In the genomic region with DNA sequence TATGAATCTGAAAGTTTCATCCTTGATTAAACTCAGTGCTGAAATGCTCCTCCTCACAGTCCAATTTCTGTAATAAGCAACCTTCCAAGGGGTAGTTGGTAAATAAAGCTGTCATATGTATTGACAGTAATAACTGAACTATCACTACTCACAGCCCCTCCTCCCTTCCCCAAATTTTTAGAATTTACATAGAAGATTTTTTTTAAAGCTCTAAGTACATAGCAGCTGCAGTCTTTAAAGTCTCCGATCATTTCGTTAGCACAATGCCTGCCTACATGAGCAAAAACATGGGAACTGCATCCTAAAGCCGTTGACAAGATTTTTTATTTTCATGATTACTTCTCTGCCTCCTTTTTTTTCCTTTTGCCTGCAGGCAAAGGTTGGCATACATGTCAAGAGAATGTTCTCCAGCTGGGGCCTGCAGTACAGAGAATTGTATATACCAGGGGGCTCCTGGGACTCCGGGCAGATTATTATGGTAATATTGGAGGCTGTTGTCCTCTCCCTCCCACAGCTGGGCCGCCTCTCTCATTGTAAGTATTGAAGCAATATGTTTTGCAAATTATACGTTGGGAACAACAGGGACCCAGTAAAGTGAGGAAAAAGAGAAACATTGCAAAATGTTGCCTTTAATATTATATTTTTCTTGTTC, we compare ENCODE assay signal across 16 mouse cellular contexts. TPM values are rescaled to one million over a fixed set of nuclear protein-coding genes. Genes with fewer than 3 reads are reported as not detected.
A peak's percentile ranks its signal among the peaks of the same experiment; 100 is the strongest.
DNase-seq lines count a peak whose midpoint lies in the region; ATAC-seq and TF ChIP-seq lines count a peak whose summit lies in the region.
"Had no signal": no experiment of that assay in that cellular context is flagged by ENCODE, and none has a peak within 500 bp of the region (broad histone marks: within the 10 kb centered on the region; RNA-seq: fewer than 3 reads in every experiment).

No protein-coding gene starts in this region.

- TF ChIP-seq CTCF in liver, postnatal 0 days (IDR thresholded peaks at IDR 0.05; ENCODE audit: low read depth), result no peak

- H3K27ac ChIP-seq in hindbrain, embryonic 10.5 days, result peak overlapping the region; percentile 54; the same call in 1 of the 2 replicates
- H3K27ac ChIP-seq in hindbrain, embryonic 16.5 days (ENCODE audit: low read depth, low read length), result no peak overlapping the region
- H3K27ac ChIP-seq in forebrain, embryonic 15.5 days (replicated peaks), result peak overlapping the region; percentile 42
- no peak overlapping the region; the same call in 1 of the 2 replicates for H3K27ac ChIP-seq in neural tube, embryonic 14.5 days (ENCODE audit: low read depth, low read length)
- no peak overlapping the region for H3K27ac ChIP-seq in liver, postnatal 0 days (ENCODE audit: low read depth)
- H3K27ac ChIP-seq: limb, embryonic 13.5 days; liver, embryonic 15.5 days had no signal

- H3K9me3 ChIP-seq in hindbrain, embryonic 10.5 days, result no peaks in the 10 kb centered on the region
- H3K9me3 ChIP-seq in hindbrain, embryonic 16.5 days (ENCODE audit: control insufficient read depth, low read length), result no peaks in the 10 kb centered on the region
- H3K9me3 ChIP-seq in forebrain, embryonic 15.5 days, result no peaks in the 10 kb centered on the region
- H3K9me3 ChIP-seq in neural tube, embryonic 14.5 days (ENCODE audit: control insufficient read depth, low read length), result no peaks in the 10 kb centered on the region
- no peaks in the 10 kb centered on the region for H3K9me3 ChIP-seq in liver, postnatal 0 days (ENCODE audit: low read length)
- H3K9me3 ChIP-seq: heart, embryonic 12.5 days; limb, embryonic 13.5 days; liver, embryonic 15.5 days had no signal

- peaks cover 18% of the 10 kb centered on the region for H3K4me1 ChIP-seq in hindbrain, embryonic 10.5 days (replicated peaks)
- no peaks in the 10 kb centered on the region for H3K4me1 ChIP-seq in hindbrain, embryonic 16.5 days (ENCODE audit: control insufficient read depth, insufficient read depth, low read depth, low read length)
- peaks cover 15% of the 10 kb centered on the region for H3K4me1 ChIP-seq in forebrain, embryonic 15.5 days
- H3K4me1 ChIP-seq in neural tube, embryonic 14.5 days (ENCODE audit: control insufficient read depth, insufficient read depth, low read length), result no peaks in the 10 kb centered on the region
- H3K4me1 ChIP-seq in liver, postnatal 0 days (ENCODE audit: insufficient read depth), result no peaks in the 10 kb centered on the region
- H3K4me1 ChIP-seq: heart, embryonic 12.5 days; limb, embryonic 13.5 days; liver, embryonic 15.5 days had no signal

- no peak for TF ChIP-seq EP300 in liver, postnatal 0 days (IDR thresholded peaks at IDR 0.05; ENCODE audit: low read depth)

- no peak for ATAC-seq in hindbrain, embryonic 16.5 days
- peak; percentile 91 for ATAC-seq in forebrain, embryonic 15.5 days (replicated peaks)
- ATAC-seq in neural tube, embryonic 14.5 days (ENCODE audit: low read depth), result peak; percentile 85; the same call in 1 of the 2 replicates
- ATAC-seq in liver, postnatal 0 days, result no peak
- ATAC-seq: Patski had no signal

- no peak overlapping the region for H3K4me3 ChIP-seq in hindbrain, embryonic 10.5 days
- no peak overlapping the region for H3K4me3 ChIP-seq in hindbrain, embryonic 16.5 days (ENCODE audit: low read length)
- no peak overlapping the region for H3K4me3 ChIP-seq in forebrain, embryonic 15.5 days
- no peak overlapping the region for H3K4me3 ChIP-seq in neural tube, embryonic 14.5 days (ENCODE audit: low read depth, low read length)
- H3K4me3 ChIP-seq in liver, postnatal 0 days (ENCODE audit: low read depth, low read length), result no peak overlapping the region
- H3K4me3 ChIP-seq: heart, embryonic 12.5 days; limb, embryonic 13.5 days; liver, embryonic 15.5 days had no signal

- intact Hi-C loops in gastrocnemius, postnatal 14 days (cut with DNase I; ENCODE audit: low total_unique reads), result no loop called here

- WGBS in hindbrain, embryonic 10.5 days, result 48% methylated on average over 6 of the region's 6 CpGs
- WGBS in hindbrain, embryonic 16.5 days, result 21% methylated on average over 6 of the region's 6 CpGs
- 22% methylated on average over 6 of the region's 6 CpGs for WGBS in forebrain, embryonic 15.5 days
- WGBS in neural tube, embryonic 14.5 days, result 31% methylated on average over 6 of the region's 6 CpGs
- 70% methylated on average over 6 of the region's 6 CpGs for WGBS in liver, postnatal 0 days (ENCODE audit: insufficient replicate concordance)

- peak; percentile 27 for DNase-seq in hindbrain, embryonic 10.5 days (ENCODE audit: low spot score)
- peak; percentile 16 for DNase-seq in mesoderm, embryonic 11.5 days (ENCODE audit: low read depth, low spot score)
- no peak for DNase-seq in gastrocnemius, postnatal 14 days
- no peak for DNase-seq in thymus, postnatal 4 days
- DNase-seq in liver, postnatal 0 days, result no peak
- DNase-seq: cerebellum, postnatal 36 days; heart, postnatal 36 days; kidney, adult 18-20 months; lung, postnatal 36 days had no signal

- H3K27me3 ChIP-seq in hindbrain, embryonic 10.5 days (ENCODE audit: insufficient read depth, poor library complexity, severe bottlenecking), result no peaks in the 10 kb centered on the region
- H3K27me3 ChIP-seq in hindbrain, embryonic 16.5 days (replicated peaks; ENCODE audit: control insufficient read depth, insufficient read depth, low read length), result no peaks in the 10 kb centered on the region
- no peaks in the 10 kb centered on the region for H3K27me3 ChIP-seq in forebrain, embryonic 15.5 days
- no peaks in the 10 kb centered on the region for H3K27me3 ChIP-seq in neural tube, embryonic 14.5 days (ENCODE audit: control insufficient read depth, insufficient read depth, low read length)
- H3K27me3 ChIP-seq in liver, postnatal 0 days (ENCODE audit: insufficient read depth, low read length), result no peaks in the 10 kb centered on the region
- H3K27me3 ChIP-seq: heart, embryonic 12.5 days; limb, embryonic 13.5 days; liver, embryonic 15.5 days had no signal

- no peak overlapping the region for H3K9ac ChIP-seq in hindbrain, embryonic 16.5 days (ENCODE audit: low read depth, low read length)
- no peak overlapping the region for H3K9ac ChIP-seq in forebrain, embryonic 15.5 days (replicated peaks)
- H3K9ac ChIP-seq in neural tube, embryonic 14.5 days (replicated peaks; ENCODE audit: low read depth, low read length), result no peak overlapping the region
- no peak overlapping the region for H3K9ac ChIP-seq in liver, postnatal 0 days (replicated peaks)
- H3K9ac ChIP-seq: heart, embryonic 12.5 days; limb, embryonic 13.5 days; liver, embryonic 15.5 days had no signal

- H3K4me2 ChIP-seq in hindbrain, embryonic 16.5 days (ENCODE audit: low read length), result no peak overlapping the region
- H3K4me2 ChIP-seq in forebrain, embryonic 15.5 days (replicated peaks), result no peak overlapping the region
- no peak overlapping the region for H3K4me2 ChIP-seq in neural tube, embryonic 14.5 days (ENCODE audit: low read depth, low read length)
- no peak overlapping the region for H3K4me2 ChIP-seq in liver, postnatal 0 days (ENCODE audit: low read depth, low read length)
- H3K4me2 ChIP-seq: heart, embryonic 12.5 days; limb, embryonic 13.5 days; liver, embryonic 15.5 days had no signal

- no peaks in the 10 kb centered on the region for H3K36me3 ChIP-seq in hindbrain, embryonic 10.5 days
- H3K36me3 ChIP-seq in hindbrain, embryonic 16.5 days (ENCODE audit: control insufficient read depth, insufficient read depth, low read length), result no peaks in the 10 kb centered on the region
- H3K36me3 ChIP-seq in forebrain, embryonic 15.5 days, result no peaks in the 10 kb centered on the region
- no peaks in the 10 kb centered on the region for H3K36me3 ChIP-seq in neural tube, embryonic 14.5 days (ENCODE audit: control insufficient read depth, insufficient read depth, low read length)
- no peaks in the 10 kb centered on the region for H3K36me3 ChIP-seq in liver, postnatal 0 days (replicated peaks; ENCODE audit: insufficient read depth, low read length)
- H3K36me3 ChIP-seq: heart, embryonic 12.5 days; limb, embryonic 13.5 days; liver, embryonic 15.5 days had no signal

RNA-seq across cellular contexts. Expression of a gene that starts 45.0 kb away (rescaled TPM):
- 31.5 and 46.8 TPM in 2 replicates for polyA plus RNA-seq in hindbrain, embryonic 10.5 days (2016; fragmentation: Nextera tagmentation; extraction: Ambion mirVana)
- polyA plus RNA-seq in hindbrain, embryonic 16.5 days (2015; fragmentation: Nextera tagmentation; extraction: Ambion mirVana), result 25.1 and 26.1 TPM in 2 replicates
- 30.0 and 32.1 TPM in 2 replicates for polyA plus RNA-seq in forebrain, embryonic 15.5 days (2015; fragmentation: Nextera tagmentation; extraction: Ambion mirVana)
- 33.8 and 34.4 TPM in 2 replicates for polyA plus RNA-seq in neural tube, embryonic 14.5 days (2014; fragmentation: Nextera tagmentation; extraction: Ambion mirVana)
- total RNA-seq in gastrocnemius, postnatal 14 days (2021), result 1 to 10 TPM; 3.3 to 4.5 TPM
- polyA plus RNA-seq in liver, postnatal 0 days (2015; fragmentation: Nextera tagmentation; extraction: Ambion mirVana), result 4.0 and 4.3 TPM in 2 replicates

Comparison
In these comparisons a context has a peak if more than half of its experiments do, and no peak if none do; other contexts are left out.
1. H3K27ac ChIP-seq: peak in hindbrain, embryonic 10.5 days (single experiment) and forebrain, embryonic 15.5 days (single experiment); none in hindbrain, embryonic 16.5 days (single experiment), neural tube, embryonic 14.5 days (single experiment) and liver, postnatal 0 days (single experiment).
2. DNase-seq: peak in hindbrain, embryonic 10.5 days (single experiment) and mesoderm, embryonic 11.5 days (single experiment); none in gastrocnemius, postnatal 14 days (single experiment), thymus, postnatal 4 days (single experiment) and liver, postnatal 0 days (single experiment).
3. ATAC-seq: peak in forebrain, embryonic 15.5 days (single experiment) and neural tube, embryonic 14.5 days (single experiment); none in hindbrain, embryonic 16.5 days (single experiment) and liver, postnatal 0 days (single experiment).